Mouse (Mus musculus): ENCODE results near the gene Mt3. TPM values are rescaled to one million over a fixed set of nuclear protein-coding genes. Genes with fewer than 3 reads are reported as not detected.
A peak's percentile ranks its signal among the peaks of the same experiment; 100 is the strongest.

The Mt3 gene
- polyA plus RNA-seq (2014; fragmentation: Nextera tagmentation; extraction: Ambion mirVana): 0.64 and 0.95 TPM in 2 replicates

GRCm38 (mm10) chr8:94152513-94153300 lies at the start of gene Mt3:
TSS of gene Mt3 (plus strand) at chr8:94152607.
- peak within 1 kb of the TSS; percentile 69 for H3K4me2 ChIP-seq
- DNase-seq (ENCODE audit: low spot score) (peak; percentile 49), ATAC-seq (replicated peaks; ENCODE audit: low FRiP score) (peak; percentile 75)
- no peak within 1 kb of the TSS for H3K9ac ChIP-seq (ENCODE audit: low read depth, low read length)
- peaks cover 6% of the 10 kb centered on the region; the same call in 1 of the 2 replicates for H3K4me1 ChIP-seq (replicated peaks; ENCODE audit: control insufficient read depth, insufficient read depth, low read length)
- H3K27me3 ChIP-seq (replicated peaks; ENCODE audit: control insufficient read depth, insufficient read depth, low read length): peaks cover 23% of the 10 kb centered on the region
- no peak within 1 kb of the TSS for H3K27ac ChIP-seq (ENCODE audit: low read depth, low read length)
- no peaks in the 10 kb centered on the region for H3K36me3 ChIP-seq (ENCODE audit: control insufficient read depth, insufficient read depth, low read length)
- WGBS: 4% methylated on average over 29 of the region's 29 CpGs
- H3K9me3 ChIP-seq (ENCODE audit: control insufficient read depth, low read length): no peaks in the 10 kb centered on the region
- peak within 1 kb of the TSS; percentile 31 for H3K4me3 ChIP-seq (ENCODE audit: low read depth, low read length)

GRCm38 (mm10) chr8:94104146-94104545 lies 48.3 kb upstream of the Mt3 start:
- 45% methylated on average over 5 of the region's 5 CpGs for WGBS
- Histone ChIP-seq H3K9ac (ENCODE audit: low read depth, low read length) (no peak overlapping the region), H3K36me3 (ENCODE audit: control insufficient read depth, insufficient read depth, low read length) (no peaks in the 10 kb centered on the region), H3K4me1 (replicated peaks; ENCODE audit: control insufficient read depth, insufficient read depth, low read length) (peaks cover under 1% of the 10 kb centered on the region; the same call in 1 of the 2 replicates), H3K27me3 (replicated peaks; ENCODE audit: control insufficient read depth, insufficient read depth, low read length) (no peaks in the 10 kb centered on the region; the same call in 1 of the 2 replicates), H3K9me3 (ENCODE audit: control insufficient read depth, low read length) (no peaks in the 10 kb centered on the region), H3K27ac (ENCODE audit: low read depth, low read length) (no peak overlapping the region), H3K4me3 (ENCODE audit: low read depth, low read length) (no peak overlapping the region), H3K4me2 (no peak overlapping the region)
- DNase-seq (ENCODE audit: low spot score) (no peak), ATAC-seq (replicated peaks; ENCODE audit: low FRiP score) (no peak)

DNA sequence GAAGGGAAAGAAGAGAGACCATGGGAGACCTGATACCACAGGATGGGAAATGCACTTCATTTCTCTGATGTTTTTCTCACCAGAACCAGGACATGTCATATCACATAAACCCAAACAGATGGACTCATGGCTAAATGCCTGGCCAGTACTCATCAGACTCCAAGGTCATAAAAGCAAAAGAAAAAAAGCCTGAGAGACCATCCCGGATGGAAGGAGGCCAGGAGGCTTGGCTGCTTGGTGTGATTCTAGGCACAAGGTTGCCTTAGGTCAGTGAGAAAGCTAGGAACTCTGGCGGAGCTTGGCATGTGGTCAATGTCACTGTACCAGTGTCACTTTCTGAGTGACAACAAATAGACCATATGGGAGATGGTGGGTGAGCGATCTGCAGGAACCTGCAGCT lies 44.5 kb upstream of the Mt3 start:
- no peak overlapping the region for H3K4me2 ChIP-seq
- H3K4me1 ChIP-seq (replicated peaks; ENCODE audit: control insufficient read depth, insufficient read depth, low read length): peaks cover 6% of the 10 kb centered on the region; the same call in 1 of the 2 replicates
- H3K27ac ChIP-seq (ENCODE audit: low read depth, low read length): no peak overlapping the region
- H3K27me3 ChIP-seq (replicated peaks; ENCODE audit: control insufficient read depth, insufficient read depth, low read length): no peaks in the 10 kb centered on the region
- H3K9me3 ChIP-seq (ENCODE audit: control insufficient read depth, low read length): no peaks in the 10 kb centered on the region
- H3K36me3 ChIP-seq (ENCODE audit: control insufficient read depth, insufficient read depth, low read length): no peaks in the 10 kb centered on the region
- no peak overlapping the region for H3K4me3 ChIP-seq (ENCODE audit: low read depth, low read length)
- 64% methylated on average over 3 of the region's 3 CpGs for WGBS
- H3K9ac ChIP-seq (ENCODE audit: low read depth, low read length): no peak overlapping the region
- ATAC-seq (replicated peaks; ENCODE audit: low FRiP score) (no peak), DNase-seq (ENCODE audit: low spot score) (no peak)

DNA sequence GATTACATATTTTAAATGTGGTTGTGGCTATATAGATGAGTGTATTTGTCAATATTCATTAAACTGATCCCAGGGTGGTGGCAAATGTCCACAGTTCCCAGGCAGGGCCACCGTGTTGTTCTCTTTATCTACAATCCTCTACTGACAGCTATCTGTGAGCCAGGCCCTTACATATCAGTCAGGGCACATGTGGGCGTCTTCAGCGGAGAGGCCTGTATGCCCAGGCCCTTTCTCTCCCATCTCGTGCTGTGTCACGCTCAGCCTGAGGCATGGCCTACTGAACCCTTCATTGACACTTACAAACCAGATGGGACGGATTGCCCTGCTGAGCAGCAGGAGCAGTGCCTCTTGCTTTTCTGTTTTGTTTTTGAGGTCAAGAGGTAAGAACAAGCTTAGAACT lies 43.0 kb upstream of the Mt3 start:
- Histone ChIP-seq H3K4me1 (replicated peaks; ENCODE audit: control insufficient read depth, insufficient read depth, low read length) (peaks cover 10% of the 10 kb centered on the region), H3K27ac (ENCODE audit: low read depth, low read length) (peak overlapping the region; percentile 48), H3K9ac (ENCODE audit: low read depth, low read length) (no peak overlapping the region), H3K36me3 (ENCODE audit: control insufficient read depth, insufficient read depth, low read length) (no peaks in the 10 kb centered on the region), H3K9me3 (ENCODE audit: control insufficient read depth, low read length) (no peaks in the 10 kb centered on the region), H3K27me3 (replicated peaks; ENCODE audit: control insufficient read depth, insufficient read depth, low read length) (no peaks in the 10 kb centered on the region), H3K4me3 (ENCODE audit: low read depth, low read length) (no peak overlapping the region), H3K4me2 (no peak overlapping the region)
- ATAC-seq (replicated peaks; ENCODE audit: low FRiP score) (peak; percentile 94), DNase-seq (ENCODE audit: low spot score) (no peak)
- WGBS: 60% methylated on average over 6 of the region's 6 CpGs

- no peaks in the 10 kb centered on the region for H3K27me3 ChIP-seq (replicated peaks; ENCODE audit: control insufficient read depth, insufficient read depth, low read length)
- H3K4me1 ChIP-seq (replicated peaks; ENCODE audit: control insufficient read depth, insufficient read depth, low read length): peaks cover 10% of the 10 kb centered on the region
- no peak overlapping the region for H3K4me3 ChIP-seq (ENCODE audit: low read depth, low read length)
- no peaks in the 10 kb centered on the region for H3K9me3 ChIP-seq (ENCODE audit: control insufficient read depth, low read length)
- no peak for DNase-seq (ENCODE audit: low spot score)
- H3K27ac ChIP-seq (ENCODE audit: low read depth, low read length): peak overlapping the region; percentile 48
- no peaks in the 10 kb centered on the region for H3K36me3 ChIP-seq (ENCODE audit: control insufficient read depth, insufficient read depth, low read length)
- ATAC-seq (replicated peaks; ENCODE audit: low FRiP score): 0 out of 2 replicates have a peak, but pooled peaks have one; percentile 19
- 79% methylated on average over 5 of the region's 5 CpGs for WGBS
- no peak overlapping the region for H3K4me2 ChIP-seq
- H3K9ac ChIP-seq (ENCODE audit: low read depth, low read length): no peak overlapping the region
These were observed 42.6 kb upstream of the Mt3 start for GRCm38 (mm10) chr8:94109835-94110234.

GRCm38 (mm10) chr8:94110526-94111177 lies 41.8 kb upstream of the Mt3 start:
- Histone ChIP-seq H3K36me3 (ENCODE audit: control insufficient read depth, insufficient read depth, low read length) (no peaks in the 10 kb centered on the region), H3K4me3 (ENCODE audit: low read depth, low read length) (no peak overlapping the region), H3K27ac (ENCODE audit: low read depth, low read length) (no peak overlapping the region), H3K9me3 (ENCODE audit: control insufficient read depth, low read length) (no peaks in the 10 kb centered on the region), H3K4me1 (replicated peaks; ENCODE audit: control insufficient read depth, insufficient read depth, low read length) (peaks cover 10% of the 10 kb centered on the region), H3K9ac (ENCODE audit: low read depth, low read length) (no peak overlapping the region), H3K4me2 (no peak overlapping the region), H3K27me3 (replicated peaks; ENCODE audit: control insufficient read depth, insufficient read depth, low read length) (no peaks in the 10 kb centered on the region)
- DNase-seq (ENCODE audit: low spot score) (no peak), ATAC-seq (replicated peaks; ENCODE audit: low FRiP score) (no peak)
- 68% methylated on average over 6 of the region's 6 CpGs for WGBS

DNA sequence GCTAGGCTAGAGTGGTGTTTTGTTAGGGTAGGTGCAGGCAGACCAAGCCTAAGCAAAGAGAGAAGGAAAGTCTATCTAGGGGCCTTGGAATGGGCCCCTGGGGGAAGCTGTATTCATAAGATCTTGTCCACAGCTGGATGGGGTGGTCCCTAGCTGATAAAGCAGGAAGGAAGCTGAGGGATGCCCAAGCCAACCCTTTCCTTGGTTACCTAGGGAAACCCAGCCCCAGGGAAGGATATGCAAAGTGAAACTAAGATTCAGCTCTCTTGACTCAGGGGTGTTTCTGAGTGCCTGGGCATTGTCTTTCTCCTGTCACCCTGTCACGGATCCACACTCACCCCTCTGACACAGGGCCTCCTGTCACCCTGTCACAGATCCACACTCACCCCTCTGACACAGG lies 39.0 kb upstream of the Mt3 start:
- DNase-seq (ENCODE audit: low spot score) (no peak), ATAC-seq (replicated peaks; ENCODE audit: low FRiP score) (0 out of 2 replicates have a peak, but pooled peaks have one; percentile 15)
- no peak overlapping the region for H3K27ac ChIP-seq (ENCODE audit: low read depth, low read length)
- no peak overlapping the region for H3K4me2 ChIP-seq
- WGBS: 35% methylated on average over 1 of the region's 1 CpGs
- H3K9ac ChIP-seq (ENCODE audit: low read depth, low read length): 0 out of 2 replicates have a peak overlapping the region, but pooled peaks have one; percentile 4
- H3K4me3 ChIP-seq (ENCODE audit: low read depth, low read length): no peak overlapping the region
- no peaks in the 10 kb centered on the region for H3K36me3 ChIP-seq (ENCODE audit: control insufficient read depth, insufficient read depth, low read length)
- H3K9me3 ChIP-seq (ENCODE audit: control insufficient read depth, low read length): no peaks in the 10 kb centered on the region
- no peaks in the 10 kb centered on the region for H3K27me3 ChIP-seq (replicated peaks; ENCODE audit: control insufficient read depth, insufficient read depth, low read length)
- H3K4me1 ChIP-seq (replicated peaks; ENCODE audit: control insufficient read depth, insufficient read depth, low read length): peaks cover 10% of the 10 kb centered on the region

DNA sequence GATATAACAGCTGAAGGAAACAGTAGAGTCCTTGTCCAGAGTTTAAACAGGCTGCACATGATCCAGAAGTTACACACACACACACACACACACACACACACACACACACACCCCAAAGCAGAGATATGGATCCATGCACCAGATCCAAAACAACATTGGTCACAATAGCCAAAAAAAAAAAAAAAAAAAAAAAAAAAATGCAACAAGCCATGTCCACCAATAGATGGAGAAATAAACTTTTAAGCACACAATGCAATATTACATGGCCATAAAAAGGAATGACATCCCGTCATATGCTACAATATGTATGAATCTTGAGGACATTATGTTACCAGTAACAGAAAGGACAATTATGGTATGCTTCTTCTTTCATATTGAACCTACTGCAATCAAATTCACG lies 38.4 kb upstream of the Mt3 start:
- no peak for ATAC-seq (replicated peaks; ENCODE audit: low FRiP score)
- Histone ChIP-seq H3K4me2 (no peak overlapping the region), H3K4me3 (ENCODE audit: low read depth, low read length) (no peak overlapping the region), H3K9ac (ENCODE audit: low read depth, low read length) (no peak overlapping the region), H3K36me3 (ENCODE audit: control insufficient read depth, insufficient read depth, low read length) (no peaks in the 10 kb centered on the region), H3K27me3 (replicated peaks; ENCODE audit: control insufficient read depth, insufficient read depth, low read length) (no peaks in the 10 kb centered on the region), H3K9me3 (ENCODE audit: control insufficient read depth, low read length) (no peaks in the 10 kb centered on the region), H3K27ac (ENCODE audit: low read depth, low read length) (no peak overlapping the region), H3K4me1 (replicated peaks; ENCODE audit: control insufficient read depth, insufficient read depth, low read length) (peaks cover 12% of the 10 kb centered on the region)
- DNase-seq (ENCODE audit: low spot score): no peak
- 85% methylated on average over 2 of the region's 2 CpGs for WGBS

Measured in liver, embryonic 11.5 days (tissue).